Mouse (Mus musculus): Measurements from ENCODE around the gene Gin1.
A peak's percentile ranks its signal among the peaks of the same experiment; 100 is the strongest.

The Gin1 gene

GRCm38 (mm10) chr1:97788490-97788889 lies 18.5 kb downstream of the Gin1 start:
- no peak for DNase-seq

GRCm38 (mm10) chr1:97794110-97794509 lies 24.1 kb downstream of the Gin1 start:
- DNase-seq: no peak

- DNase-seq: no peak
These were observed 26.0 kb downstream of the Gin1 start for GRCm38 (mm10) chr1:97795936-97796335.

- DNase-seq: no peak
These were observed 32.4 kb downstream of the Gin1 start for GRCm38 (mm10) chr1:97802207-97802902.

- DNase-seq: no peak
These were observed 34.5 kb downstream of the Gin1 start for GRCm38 (mm10) chr1:97804520-97804919.

- no peak for DNase-seq
These were observed 39.4 kb downstream of the Gin1 start for GRCm38 (mm10) chr1:97809255-97809912.

GRCm38 (mm10) chr1:97821282-97821681 lies 51.3 kb downstream of the Gin1 start:
- no peak for DNase-seq

GRCm38 (mm10) chr1:97822203-97822602 lies 52.2 kb downstream of the Gin1 start:
- DNase-seq: no peak

GRCm38 (mm10) chr1:97822904-97823303 lies 52.9 kb downstream of the Gin1 start:
- no peak for DNase-seq

GRCm38 (mm10) chr1:97827566-97827965 lies 57.6 kb downstream of the Gin1 start:
- DNase-seq: no peak

GRCm38 (mm10) chr1:97828087-97828486 lies 58.1 kb downstream of the Gin1 start:
- no peak for DNase-seq

- peak; percentile 65 for DNase-seq
These were observed 63.7 kb downstream of the Gin1 start for GRCm38 (mm10) chr1:97833466-97834353.

- peak; percentile 4 for DNase-seq
These were observed 64.4 kb downstream of the Gin1 start for GRCm38 (mm10) chr1:97834354-97834822.
